In genomic region chr9:65640838-65641410, GRCm38 (mm10) we compare ENCODE assay signal across 12 mouse cellular contexts. TPM values are rescaled to one million over a fixed set of nuclear protein-coding genes. Genes with fewer than 3 reads are reported as not detected.
DNase-seq lines count a peak whose midpoint lies in the region; ATAC-seq lines count a peak whose summit lies in the region.
"Had no signal": no experiment of that assay in that cellular context is flagged by ENCODE, and none has a peak within 500 bp of the region (broad histone marks: within the 10 kb centered on the region; RNA-seq: fewer than 3 reads in every experiment).

No protein-coding gene starts in this region.

- no peak overlapping the region for H3K4me3 ChIP-seq in embryonic facial prominence, embryonic 14.5 days (ENCODE audit: low read depth, low read length)
- no peak overlapping the region for H3K4me3 ChIP-seq in limb, embryonic 12.5 days (replicated peaks)

- DNase-seq in kidney, adult 9 months = peak; percentile 44
- DNase-seq in kidney, adult 18-20 months = no peak
- peak; percentile 97 for DNase-seq in ZHBTc4 (ENCODE audit: low read depth, low spot score)
- DNase-seq in embryonic facial prominence, embryonic 14.5 days (ENCODE audit: low spot score) = peak; percentile 78
- no peak for DNase-seq in ovary, postnatal 14 days (ENCODE audit: low spot score)
- DNase-seq in adrenal gland, postnatal 4 days (ENCODE audit: low spot score in 2 of 2) = no peak
- DNase-seq: cerebellum, adult 11 months; lung, postnatal 14 days; thymus, adult 2 months had no signal

- peaks cover 12% of the 10 kb centered on the region for H3K4me1 ChIP-seq in embryonic facial prominence, embryonic 14.5 days (ENCODE audit: control insufficient read depth, insufficient read depth, low read length)
- peaks cover 40% of the 10 kb centered on the region for H3K4me1 ChIP-seq in limb, embryonic 12.5 days (replicated peaks)

- WGBS in embryonic facial prominence, embryonic 14.5 days = 4% methylated on average over 5 of the region's 5 CpGs
- 4% methylated on average over 5 of the region's 5 CpGs for WGBS in limb, embryonic 12.5 days

- ATAC-seq in embryonic facial prominence, embryonic 14.5 days (ENCODE audit: low read depth) = peak; percentile 53; the same call in 1 of the 2 replicates
- ATAC-seq in limb, embryonic 12.5 days (ENCODE audit: insufficient number of reproducible peaks, insufficient read depth, low FRiP score, low TSS enrichment, low read depth) = 0 out of 2 replicates have a peak, but pooled peaks have one; percentile 26
- no peak for ATAC-seq in monocyte, adult 5-6 weeks (replicated peaks; ENCODE audit: insufficient number of reproducible peaks, low FRiP score, low TSS enrichment, poor library complexity, severe bottlenecking)
- ATAC-seq: Patski had no signal

- no peaks in the 10 kb centered on the region for H3K36me3 ChIP-seq in embryonic facial prominence, embryonic 14.5 days (ENCODE audit: control insufficient read depth, insufficient read depth, low read length)
- no peaks in the 10 kb centered on the region for H3K36me3 ChIP-seq in limb, embryonic 12.5 days

- H3K27ac ChIP-seq in embryonic facial prominence, embryonic 14.5 days (replicated peaks; ENCODE audit: low read depth, low read length) = no peak overlapping the region
- peak overlapping the region; percentile 82 for H3K27ac ChIP-seq in limb, embryonic 12.5 days

- H3K27me3 ChIP-seq in embryonic facial prominence, embryonic 14.5 days (replicated peaks; ENCODE audit: control insufficient read depth, insufficient read depth, low read length) = no peaks in the 10 kb centered on the region
- no peaks in the 10 kb centered on the region for H3K27me3 ChIP-seq in limb, embryonic 12.5 days
- H3K27me3 ChIP-seq: Patski had no signal

- H3K9ac ChIP-seq in embryonic facial prominence, embryonic 14.5 days (ENCODE audit: low read depth, low read length) = no peak overlapping the region
- no peak overlapping the region for H3K9ac ChIP-seq in limb, embryonic 12.5 days (replicated peaks)

- H3K9me3 ChIP-seq in embryonic facial prominence, embryonic 14.5 days (ENCODE audit: control insufficient read depth, low read length) = no peaks in the 10 kb centered on the region
- no peaks in the 10 kb centered on the region for H3K9me3 ChIP-seq in limb, embryonic 12.5 days

- no peak overlapping the region for H3K4me2 ChIP-seq in embryonic facial prominence, embryonic 14.5 days (ENCODE audit: low read depth, low read length)
- peak overlapping the region; percentile 17; the same call in 1 of the 2 replicates for H3K4me2 ChIP-seq in limb, embryonic 12.5 days

RNA-seq across cellular contexts. Expression of gene Rbpms2, which starts 11.5 kb away (rescaled TPM):
- polyA plus RNA-seq in embryonic facial prominence, embryonic 14.5 days (2014; fragmentation: Nextera tagmentation; extraction: Ambion mirVana) = 13.6 and 13.8 TPM in 2 replicates
- 16.4 and 18.3 TPM in 2 replicates for polyA plus RNA-seq in limb, embryonic 12.5 days (2016; fragmentation: Nextera tagmentation; extraction: Ambion mirVana)
- 0.48 to 4.1 TPM (median 0.53 TPM) in 3 replicates for total RNA-seq in monocyte, adult 5-6 weeks (2017)
- total RNA-seq in adrenal gland, postnatal 4 days (2021) = 10 to 100 TPM; 45.2 to 45.6 TPM

RNA-seq across cellular contexts. Expression of gene Oaz2, which starts 26.9 kb away (rescaled TPM):
- 203 and 214 TPM in 2 replicates for polyA plus RNA-seq in embryonic facial prominence, embryonic 14.5 days (2014; fragmentation: Nextera tagmentation; extraction: Ambion mirVana)
- 294 and 296 TPM in 2 replicates for polyA plus RNA-seq in limb, embryonic 12.5 days (2016; fragmentation: Nextera tagmentation; extraction: Ambion mirVana)
- 72.0 to 107 TPM (median 78.2 TPM) in 3 replicates for total RNA-seq in monocyte, adult 5-6 weeks (2017)
- total RNA-seq in adrenal gland, postnatal 4 days (2021) = 100 to 1,000 TPM; 173 to 180 TPM

RNA-seq across cellular contexts. Expression of gene Pif1, which starts 54.0 kb away (rescaled TPM):
- 5.9 and 7.2 TPM in 2 replicates for polyA plus RNA-seq in embryonic facial prominence, embryonic 14.5 days (2014; fragmentation: Nextera tagmentation; extraction: Ambion mirVana)
- 21.7 and 22.8 TPM in 2 replicates for polyA plus RNA-seq in limb, embryonic 12.5 days (2016; fragmentation: Nextera tagmentation; extraction: Ambion mirVana)
- total RNA-seq in monocyte, adult 5-6 weeks (2017) = 0.21 TPM in 1 of 3 replicates, not detected in the others
- total RNA-seq in adrenal gland, postnatal 4 days (2021) = 1 to 10 TPM; 4.8 to 4.9 TPM

Comparison
In these comparisons a context has a peak if more than half of its experiments do, and no peak if none do; other contexts are left out.
1. DNase-seq: peak in kidney, adult 9 months (single experiment), ZHBTc4 (single experiment) and embryonic facial prominence, embryonic 14.5 days (single experiment); none in kidney, adult 18-20 months (single experiment), ovary, postnatal 14 days (single experiment) and adrenal gland, postnatal 4 days (0 of 2).